Mouse (Mus musculus): Measurements from ENCODE around the gene Wtap. TPM values are rescaled to one million over a fixed set of nuclear protein-coding genes. Genes with fewer than 3 reads are reported as not detected.

Gene Wtap
- total RNA-seq (2023) = 10 to 100 TPM; 93.7 to 96.9 TPM

DNA sequence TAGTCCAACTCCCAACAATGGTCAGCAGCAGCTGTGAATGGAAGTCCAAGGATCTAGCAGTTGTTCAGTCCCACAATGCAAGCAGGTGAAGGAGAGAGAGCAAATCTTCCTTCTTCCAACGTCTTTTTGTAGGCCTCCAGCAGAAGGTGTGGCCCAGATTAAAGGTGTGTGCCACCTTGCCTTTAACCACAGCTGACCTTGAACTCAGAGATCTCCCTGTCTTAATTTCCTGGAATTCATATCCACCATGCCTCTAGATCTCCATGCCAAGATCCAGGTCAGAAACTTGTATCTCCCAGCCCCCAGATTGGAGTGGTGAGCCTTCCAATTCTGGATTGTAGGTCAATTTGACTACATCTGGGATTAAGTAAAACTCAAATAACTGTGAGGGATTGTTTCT is at the start of gene Wtap:
Gene Wtap, minus strand, starts transcription at position 101 of the 400 bp plus-strand sequence.

DNA sequence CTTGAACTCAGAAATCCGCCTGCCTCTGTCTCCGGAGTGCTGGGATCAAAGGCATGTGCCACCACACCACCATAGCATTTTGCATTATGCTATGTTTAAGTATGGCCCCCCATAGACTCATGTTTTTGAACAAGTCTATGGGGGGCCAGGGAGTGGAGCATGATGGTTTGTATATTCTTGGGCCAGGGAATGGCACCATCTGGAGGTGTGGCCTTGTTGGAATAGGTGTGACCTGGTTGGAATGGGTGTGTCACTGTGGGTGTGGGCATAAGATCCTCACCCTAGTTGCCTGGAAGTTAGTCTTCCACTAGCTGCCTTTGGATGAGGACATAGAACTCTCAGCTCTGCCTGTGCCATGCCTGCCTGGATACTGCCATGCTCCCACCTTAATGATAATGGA is 12.6 kb upstream of the Wtap start, which contains the start of gene Sod2:
Gene Sod2, plus strand, starts transcription at position 301 of the 400 bp plus-strand sequence.

GRCm38 (mm10) chr17:12960331-12960873 is 33.6 kb downstream of the Wtap start, which contains the start of gene Acat2:
Gene Acat2 (minus strand): TSS chr17:12960747.

DNA sequence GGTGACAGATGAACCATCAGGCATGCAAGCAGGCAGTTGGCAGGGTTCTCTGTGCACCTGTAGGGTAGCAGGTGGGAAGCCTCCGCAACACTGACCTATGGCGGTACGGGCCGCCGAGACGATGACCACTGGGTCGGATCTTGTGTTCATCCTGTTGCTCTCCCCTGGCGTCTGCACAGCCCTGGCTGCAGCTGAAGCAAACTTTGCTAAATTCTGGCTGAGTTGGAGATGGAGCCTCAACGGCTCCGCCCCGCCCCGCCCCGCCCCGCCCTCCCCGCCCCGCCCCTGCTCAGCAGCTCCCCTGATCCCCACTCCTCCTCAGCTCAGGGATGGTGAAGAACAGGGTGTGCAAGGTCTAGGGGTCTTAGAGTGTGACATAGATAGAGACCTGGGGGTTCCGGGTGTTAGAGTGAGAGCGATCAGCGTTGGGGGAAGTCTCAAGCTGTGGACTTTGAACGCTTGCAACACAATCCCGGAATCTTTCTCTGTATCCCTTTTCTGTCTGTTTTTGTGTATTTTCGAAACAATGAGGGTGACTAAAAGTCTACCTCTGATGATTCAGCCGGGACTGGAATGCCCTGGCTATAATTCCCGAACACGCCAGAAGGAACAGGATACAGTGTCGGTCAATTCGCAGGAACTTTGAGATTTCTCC is 53.7 kb downstream of the Wtap start, which contains the start of gene Acat3:
Gene Acat3, minus strand, starts transcription at position 450 of the 655 bp plus-strand sequence.

Other genes with a start within 250 kb of the Wtap start
- gene Igf2r, start 224.5 kb downstream of the Wtap start, total RNA-seq (2023) = 1 to 10 TPM; 4.3 to 5.1 TPM
- not detected for gene Mas1, start 126.0 kb downstream of the Wtap start, total RNA-seq (2023)
- not detected for gene Mrgprh, start 118.1 kb downstream of the Wtap start, total RNA-seq (2023)
- 1 to 10 TPM in 1 of 2 experiments, under 1 TPM in 1; 0.94 to 1.2 TPM for gene Pnldc1, start 83.9 kb downstream of the Wtap start, total RNA-seq (2023)
- 100 to 1,000 TPM; 117 to 128 TPM for gene Tcp1, start 78.5 kb downstream of the Wtap start, total RNA-seq (2023)
- 10 to 100 TPM; 28.9 to 35.7 TPM for gene Mrpl18, start 77.8 kb downstream of the Wtap start, total RNA-seq (2023)
- gene Acat3, start 53.6 kb downstream of the Wtap start, total RNA-seq (2023) = not detected
- gene Acat2, start 33.4 kb downstream of the Wtap start, total RNA-seq (2023) = 10 to 100 TPM; 11.8 to 13.7 TPM
- gene Sod2, start 12.7 kb upstream of the Wtap start, total RNA-seq (2023) = 100 to 1,000 TPM; 142 to 150 TPM
- 10 to 100 TPM in 1 of 2 experiments, 1 to 10 TPM in 1; 9.9 to 11.6 TPM for gene Gpr31b, start 58.1 kb upstream of the Wtap start, total RNA-seq (2023)
- not detected for gene Tcp10b, start 66.9 kb upstream of the Wtap start, total RNA-seq (2023)
- gene Unc93a, start 137.6 kb upstream of the Wtap start, total RNA-seq (2023) = under 1 TPM in 1 of 2 experiments, not detected in 1; 0.33 TPM
- not detected for gene Smok2a, start 227.0 kb upstream of the Wtap start, total RNA-seq (2023)
- gene Smok2b, start 236.1 kb upstream of the Wtap start, total RNA-seq (2023) = not detected

Data from monocyte, adult 59 days (primary cell).